Mouse (Mus musculus): ENCODE results near the gene Prss45. TPM values are rescaled to one million over a fixed set of nuclear protein-coding genes. Genes with fewer than 3 reads are reported as not detected.
"Not testable (repeated sequence)": the region's sequence is repeated elsewhere in the genome, so short reads cannot be mapped to it uniquely, and the experiment has no call there.

Prss45 gene
- polyA plus RNA-seq (2016; fragmentation: Nextera tagmentation; extraction: Ambion mirVana): not detected in 2 replicates

DNA sequence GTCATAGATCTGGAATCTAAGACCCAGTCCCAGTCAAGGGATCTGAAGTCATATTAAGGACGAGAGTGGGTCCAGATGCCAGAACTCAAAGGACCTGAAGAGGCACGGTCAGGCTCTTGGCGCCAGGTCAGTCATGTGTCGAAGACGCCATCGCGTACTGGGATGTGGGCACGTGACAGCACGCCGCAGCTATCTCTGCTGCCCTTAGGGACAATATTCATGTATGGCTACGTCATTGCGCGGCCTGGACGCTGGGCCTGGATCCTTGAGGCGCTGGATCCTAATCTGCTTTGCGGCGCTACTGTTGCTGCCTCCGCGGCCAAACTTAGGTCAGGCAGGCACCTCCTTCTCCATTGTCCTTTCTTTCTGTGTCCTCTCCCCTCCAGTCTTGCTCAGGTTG lies at the start of gene Prss45:
TSS of gene Prss45 (plus strand) at position 178 of the 400 bp plus-strand sequence.
- Histone ChIP-seq H3K4me1 (no peaks in the 10 kb centered on the region), H3K27ac (no peak within 1 kb of the TSS), H3K4me2 (replicated peaks) (0 out of 2 replicates have a peak within 1 kb of the TSS, but pooled peaks have one; percentile 11), H3K36me3 (no peaks in the 10 kb centered on the region), H3K9me3 (no peaks in the 10 kb centered on the region), H3K4me3 (no peak within 1 kb of the TSS), H3K27me3 (0 out of 2 replicates have a peak, but pooled peaks cover 3% of the 10 kb centered on the region), H3K9ac (no peak within 1 kb of the TSS)
- no peak for ATAC-seq (ENCODE audit: insufficient number of reproducible peaks, insufficient read depth, low FRiP score, low TSS enrichment)
- 80% methylated on average over 19 of the region's 19 CpGs for WGBS

DNA sequence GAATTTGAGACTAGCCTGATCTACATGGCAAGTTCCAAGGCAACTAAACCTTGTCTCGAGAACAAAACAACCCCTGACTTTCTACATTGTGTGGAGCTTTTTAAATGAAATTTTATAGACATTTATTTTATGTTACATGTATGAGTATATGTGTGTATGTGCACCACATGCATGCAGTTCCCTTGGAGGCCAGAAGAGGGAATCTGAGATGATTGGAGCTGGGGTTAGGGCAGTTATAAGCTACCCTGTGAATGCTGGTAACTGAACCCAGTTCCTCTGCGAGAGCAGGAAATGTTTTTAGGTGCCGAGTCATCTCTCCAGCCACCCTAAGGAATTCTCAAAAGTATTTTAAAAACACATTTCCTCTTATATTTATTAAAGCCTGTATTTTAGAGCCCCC lies 46.2 kb upstream of the Prss45 start:
- no peaks in the 10 kb centered on the region for H3K27me3 ChIP-seq
- WGBS: 86% methylated on average over 3 of the region's 3 CpGs
- no peak for ATAC-seq (ENCODE audit: insufficient number of reproducible peaks, insufficient read depth, low FRiP score, low TSS enrichment)
- H3K27ac ChIP-seq: no peak overlapping the region
- H3K4me1 ChIP-seq: peaks cover 5% of the 10 kb centered on the region; the same call in 1 of the 2 replicates
- H3K4me2 ChIP-seq (replicated peaks): no peak overlapping the region
- no peaks in the 10 kb centered on the region for H3K36me3 ChIP-seq
- no peaks in the 10 kb centered on the region for H3K9me3 ChIP-seq
- no peak overlapping the region for H3K9ac ChIP-seq
- H3K4me3 ChIP-seq: no peak overlapping the region

DNA sequence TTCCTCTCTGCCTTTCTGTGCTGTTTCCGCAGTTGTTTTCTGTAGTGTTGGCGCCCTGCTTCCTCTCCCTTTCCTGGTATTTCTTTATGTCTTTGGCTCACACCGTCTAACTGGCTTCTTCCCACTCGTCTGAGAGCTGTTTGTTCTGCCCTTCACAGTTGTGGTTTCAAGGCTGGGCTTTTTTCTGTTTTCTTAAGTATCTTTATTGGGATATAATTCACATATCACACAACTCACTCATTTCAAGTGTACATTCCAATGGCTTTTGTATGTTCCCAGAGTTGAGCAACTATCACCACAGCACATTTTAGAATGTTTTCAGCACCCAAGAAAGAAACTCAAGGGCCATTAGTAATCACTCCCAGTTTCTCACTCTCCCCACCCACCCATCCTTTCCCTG lies 43.9 kb upstream of the Prss45 start:
- Histone ChIP-seq H3K27me3 (no peaks in the 10 kb centered on the region), H3K9ac (no peak overlapping the region), H3K36me3 (no peaks in the 10 kb centered on the region), H3K27ac (no peak overlapping the region), H3K9me3 (no peaks in the 10 kb centered on the region), H3K4me3 (no peak overlapping the region), H3K4me2 (replicated peaks) (no peak overlapping the region), H3K4me1 (no peaks in the 10 kb centered on the region)
- 78% methylated on average over 4 of the region's 4 CpGs for WGBS
- no peak for ATAC-seq (ENCODE audit: insufficient number of reproducible peaks, insufficient read depth, low FRiP score, low TSS enrichment)

DNA sequence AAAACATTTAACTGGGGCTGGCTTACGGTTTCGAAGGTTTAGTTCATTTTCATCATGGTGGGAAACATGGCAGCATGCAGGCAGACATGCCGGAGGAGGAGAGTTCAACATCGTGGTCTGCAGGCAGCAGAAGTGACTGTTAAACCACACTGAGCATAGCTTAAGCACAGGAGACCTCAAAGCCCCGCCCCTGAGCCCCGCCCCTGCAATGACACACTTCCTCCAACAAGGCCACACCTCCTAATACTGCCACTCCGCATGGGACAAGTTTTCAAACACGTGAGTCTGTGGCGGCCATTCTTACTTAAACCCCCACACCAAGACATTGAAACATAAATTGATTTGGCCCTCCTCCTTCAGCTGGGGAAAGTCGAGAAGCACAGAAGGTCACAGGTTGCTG lies 37.4 kb upstream of the Prss45 start:
- Histone ChIP-seq H3K9me3 (no peaks in the 10 kb centered on the region), H3K27ac (no peak overlapping the region), H3K27me3 (no peaks in the 10 kb centered on the region), H3K4me1 (no peaks in the 10 kb centered on the region), H3K4me3 (no peak overlapping the region), H3K4me2 (replicated peaks) (no peak overlapping the region), H3K9ac (no peak overlapping the region), H3K36me3 (no peaks in the 10 kb centered on the region)
- ATAC-seq (ENCODE audit: insufficient number of reproducible peaks, insufficient read depth, low FRiP score, low TSS enrichment): no peak
- 86% methylated on average over 10 of the region's 10 CpGs for WGBS

DNA sequence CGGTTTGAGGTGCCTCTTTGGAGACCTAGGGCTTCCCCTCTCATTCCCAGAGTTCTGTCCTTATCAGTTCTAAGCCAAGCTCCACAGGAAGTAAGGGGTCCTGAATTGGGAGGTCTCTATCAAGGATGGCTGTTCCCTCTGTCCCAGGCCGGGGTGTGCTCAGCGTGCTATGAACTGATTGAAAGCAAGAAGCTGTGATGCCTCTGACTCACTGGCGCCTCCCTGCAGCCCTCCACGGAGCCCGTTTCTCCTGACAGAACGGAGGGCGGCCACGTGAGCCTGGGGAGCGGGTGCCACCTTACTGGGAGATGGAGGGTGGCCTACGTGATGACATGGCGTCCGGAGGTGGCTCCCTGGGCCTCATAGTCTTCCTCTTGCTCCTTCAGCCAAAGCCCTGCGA lies 36.5 kb upstream of the Prss45 start, which contains the start of gene Prss42:
TSS of gene Prss42 (plus strand) at position 301 of the 400 bp plus-strand sequence.
- no peaks in the 10 kb centered on the region for H3K36me3 ChIP-seq
- no peak within 1 kb of the TSS for H3K4me3 ChIP-seq
- no peak within 1 kb of the TSS for H3K4me2 ChIP-seq (replicated peaks)
- WGBS: 92% methylated on average over 14 of the region's 14 CpGs
- no peak for ATAC-seq (ENCODE audit: insufficient number of reproducible peaks, insufficient read depth, low FRiP score, low TSS enrichment)
- H3K27me3 ChIP-seq: no peaks in the 10 kb centered on the region
- no peak within 1 kb of the TSS for H3K9ac ChIP-seq
- H3K27ac ChIP-seq: no peak within 1 kb of the TSS
- H3K9me3 ChIP-seq: no peaks in the 10 kb centered on the region
- H3K4me1 ChIP-seq: no peaks in the 10 kb centered on the region

DNA sequence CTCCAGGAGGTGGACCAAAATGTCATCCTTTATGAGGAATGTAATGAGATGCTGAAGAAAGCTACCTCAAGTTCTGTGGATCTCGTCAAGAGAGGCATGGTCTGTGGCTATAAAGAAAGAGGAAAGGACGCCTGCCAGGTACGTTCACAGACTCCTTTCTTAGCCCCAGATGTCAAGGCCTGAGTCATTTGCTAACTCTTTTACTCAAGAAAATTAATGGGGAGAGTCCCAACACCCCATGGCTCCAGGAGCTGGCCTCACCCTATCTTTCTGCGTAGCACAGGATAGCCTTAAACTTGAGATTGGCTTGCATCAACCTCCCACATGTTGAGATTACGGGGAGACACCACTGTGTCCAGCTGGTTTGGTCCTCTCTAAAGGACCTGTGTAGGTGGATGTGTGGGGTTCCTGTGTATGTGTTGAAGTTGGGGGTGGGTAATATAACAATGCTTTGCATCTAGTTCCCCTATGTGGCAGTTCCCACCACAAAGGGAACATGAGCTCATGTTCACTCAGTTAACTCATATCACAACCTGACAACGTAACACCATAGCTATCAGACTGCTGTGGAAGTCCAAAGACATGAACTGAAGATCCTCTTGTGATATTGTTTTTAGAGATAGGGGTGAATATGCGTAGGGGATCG lies 33.4 kb upstream of the Prss45 start:
- Histone ChIP-seq H3K36me3 (no peaks in the 10 kb centered on the region), H3K27me3 (no peaks in the 10 kb centered on the region), H3K9me3 (no peaks in the 10 kb centered on the region), H3K9ac (no peak overlapping the region), H3K4me1 (no peaks in the 10 kb centered on the region), H3K27ac (no peak overlapping the region), H3K4me2 (replicated peaks) (no peak overlapping the region), H3K4me3 (no peak overlapping the region)
- 91% methylated on average over 8 of the region's 8 CpGs for WGBS
- ATAC-seq (ENCODE audit: insufficient number of reproducible peaks, insufficient read depth, low FRiP score, low TSS enrichment): no peak

DNA sequence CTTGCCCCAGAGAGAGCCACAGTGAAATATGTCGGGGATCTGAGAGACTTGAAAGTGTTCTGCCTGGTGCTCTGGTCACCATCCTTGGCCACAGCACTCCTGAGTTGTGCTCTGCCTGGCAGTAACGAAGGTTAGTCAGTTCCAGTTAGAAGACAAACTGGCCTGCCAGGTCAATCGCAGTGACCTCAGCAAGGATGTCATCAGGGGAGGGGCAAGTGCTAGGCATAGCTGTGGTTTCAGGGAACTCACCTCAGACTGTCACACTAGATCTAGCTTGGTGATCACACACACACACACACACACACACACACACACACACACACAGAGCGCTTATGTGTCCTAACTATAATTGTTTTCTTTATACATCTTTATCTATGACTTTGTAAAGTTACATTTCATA lies 31.1 kb upstream of the Prss45 start:
- no peak for ATAC-seq (ENCODE audit: insufficient number of reproducible peaks, insufficient read depth, low FRiP score, low TSS enrichment)
- 67% methylated on average over 4 of the region's 4 CpGs for WGBS

DNA sequence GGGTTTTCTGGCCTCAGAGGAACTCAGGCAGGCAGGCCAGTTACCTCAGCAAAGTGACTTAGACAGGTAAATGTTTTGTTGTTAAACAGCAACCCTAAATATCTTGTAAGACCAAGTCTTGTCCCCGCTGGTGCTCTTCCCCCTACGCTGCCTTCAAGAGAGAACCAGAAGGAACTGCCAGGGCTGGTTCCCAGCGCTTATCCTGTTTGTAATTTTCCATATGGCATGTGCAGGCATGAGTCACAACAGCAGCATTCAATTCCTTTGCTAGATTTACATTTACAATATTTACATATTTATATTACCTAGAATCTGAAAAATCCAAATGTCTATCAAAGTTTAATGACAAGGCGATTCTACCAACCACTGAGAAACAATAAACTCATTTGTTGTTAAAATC lies 24.3 kb upstream of the Prss45 start:
- H3K36me3 ChIP-seq: no peaks in the 10 kb centered on the region
- H3K9ac ChIP-seq: no peak overlapping the region
- H3K4me3 ChIP-seq: no peak overlapping the region
- H3K27ac ChIP-seq: no peak overlapping the region
- H3K9me3 ChIP-seq: no peaks in the 10 kb centered on the region
- no peaks in the 10 kb centered on the region for H3K4me1 ChIP-seq
- no peak overlapping the region for H3K4me2 ChIP-seq (replicated peaks)
- ATAC-seq (ENCODE audit: insufficient number of reproducible peaks, insufficient read depth, low FRiP score, low TSS enrichment): no peak
- no peaks in the 10 kb centered on the region for H3K27me3 ChIP-seq
- 81% methylated on average over 4 of the region's 4 CpGs for WGBS

More for the DNA sequence above, 31.1 kb upstream of the Prss45 start:
- H3K27ac ChIP-seq: no peak overlapping the region
- no peaks in the 10 kb centered on the region for H3K4me1 ChIP-seq
- H3K4me3 ChIP-seq: no peak overlapping the region
- no peaks in the 10 kb centered on the region for H3K27me3 ChIP-seq
- no peaks in the 10 kb centered on the region for H3K9me3 ChIP-seq
- no peaks in the 10 kb centered on the region for H3K36me3 ChIP-seq
- H3K9ac ChIP-seq: no peak overlapping the region
- no peak overlapping the region for H3K4me2 ChIP-seq (replicated peaks)

DNA sequence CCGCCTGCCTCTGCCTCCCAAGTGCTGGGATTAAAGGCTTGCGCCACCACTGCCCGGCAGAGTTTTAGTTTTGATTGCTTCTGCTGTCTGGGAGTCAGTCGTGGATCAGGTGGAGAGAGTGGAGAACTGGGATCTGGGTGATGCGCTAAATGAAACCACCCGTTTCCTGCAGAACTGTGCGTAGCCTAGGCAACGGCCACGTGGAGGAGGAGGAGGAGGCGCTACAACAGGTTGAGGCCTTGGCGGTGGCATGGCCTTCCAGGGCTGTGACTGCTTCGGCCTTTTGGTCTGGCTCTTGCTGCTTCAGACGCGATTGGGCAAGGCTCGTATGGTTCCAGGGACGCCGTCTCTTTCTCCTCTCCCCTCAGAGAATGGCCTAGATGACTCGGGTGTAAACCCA lies 20.6 kb upstream of the Prss45 start, which contains the start of gene Prss44:
TSS of gene Prss44 (plus strand) at position 206 of the 400 bp plus-strand sequence.
- H3K27ac ChIP-seq: no peak within 1 kb of the TSS
- WGBS: 64% methylated on average over 18 of the region's 18 CpGs
- no peak for ATAC-seq (ENCODE audit: insufficient number of reproducible peaks, insufficient read depth, low FRiP score, low TSS enrichment)
- no peak within 1 kb of the TSS for H3K9ac ChIP-seq
- no peak within 1 kb of the TSS for H3K4me3 ChIP-seq
- no peaks in the 10 kb centered on the region for H3K36me3 ChIP-seq
- no peaks in the 10 kb centered on the region for H3K27me3 ChIP-seq
- no peaks in the 10 kb centered on the region for H3K4me1 ChIP-seq
- H3K4me2 ChIP-seq (replicated peaks): no peak within 1 kb of the TSS
- no peaks in the 10 kb centered on the region for H3K9me3 ChIP-seq

DNA sequence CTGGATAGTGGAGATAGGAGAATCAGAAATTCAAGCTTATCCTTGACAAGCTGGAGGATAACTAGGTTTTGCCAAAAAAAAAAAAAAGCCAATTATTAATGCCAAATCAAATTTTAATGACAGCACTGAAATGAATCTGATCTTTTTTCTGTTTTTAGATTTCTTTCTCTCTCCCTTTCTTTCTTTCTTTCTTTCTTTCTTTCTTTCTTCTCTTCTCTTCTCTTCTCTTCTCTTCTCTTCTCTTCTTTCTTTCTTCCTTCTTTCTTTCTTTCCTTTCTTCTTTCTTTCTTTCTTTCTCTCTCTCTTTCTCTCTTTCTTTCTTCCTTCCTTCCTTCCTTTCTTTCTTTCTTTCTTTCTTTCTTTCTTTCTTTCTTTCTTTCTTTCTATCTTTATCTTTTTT lies 13.8 kb upstream of the Prss45 start:
- not testable (repeated sequence) for H3K9ac ChIP-seq; H3K9me3 ChIP-seq; H3K27me3 ChIP-seq; H3K4me3 ChIP-seq; H3K27ac ChIP-seq; H3K4me2 ChIP-seq (replicated peaks); H3K4me1 ChIP-seq; ATAC-seq (ENCODE audit: insufficient number of reproducible peaks, insufficient read depth, low FRiP score, low TSS enrichment); H3K36me3 ChIP-seq

DNA sequence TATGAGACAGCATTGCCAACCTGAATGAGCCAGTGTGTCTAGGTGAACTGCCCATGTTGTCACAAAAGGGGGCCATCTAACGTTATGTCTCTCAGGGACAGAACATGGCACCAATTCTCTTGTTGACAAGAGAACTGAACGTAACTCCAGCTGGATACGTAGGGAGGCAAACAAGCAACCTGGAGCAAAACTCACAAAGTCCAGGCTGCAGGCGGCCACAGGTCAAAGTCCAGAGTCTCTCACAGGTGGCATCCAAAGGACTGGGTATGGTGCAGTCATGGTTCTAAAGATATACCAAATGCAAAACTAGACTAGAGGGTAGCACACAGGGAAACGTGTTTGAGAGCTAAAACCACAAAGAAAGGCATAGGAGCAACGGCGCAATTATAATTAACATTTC lies 13.0 kb upstream of the Prss45 start:
- Histone ChIP-seq H3K36me3 (no peaks in the 10 kb centered on the region), H3K27ac (no peak overlapping the region), H3K4me2 (replicated peaks) (no peak overlapping the region), H3K9me3 (no peaks in the 10 kb centered on the region), H3K4me3 (no peak overlapping the region), H3K4me1 (no peaks in the 10 kb centered on the region), H3K9ac (no peak overlapping the region), H3K27me3 (no peaks in the 10 kb centered on the region)
- no peak for ATAC-seq (ENCODE audit: insufficient number of reproducible peaks, insufficient read depth, low FRiP score, low TSS enrichment)
- 88% methylated on average over 7 of the region's 7 CpGs for WGBS

DNA sequence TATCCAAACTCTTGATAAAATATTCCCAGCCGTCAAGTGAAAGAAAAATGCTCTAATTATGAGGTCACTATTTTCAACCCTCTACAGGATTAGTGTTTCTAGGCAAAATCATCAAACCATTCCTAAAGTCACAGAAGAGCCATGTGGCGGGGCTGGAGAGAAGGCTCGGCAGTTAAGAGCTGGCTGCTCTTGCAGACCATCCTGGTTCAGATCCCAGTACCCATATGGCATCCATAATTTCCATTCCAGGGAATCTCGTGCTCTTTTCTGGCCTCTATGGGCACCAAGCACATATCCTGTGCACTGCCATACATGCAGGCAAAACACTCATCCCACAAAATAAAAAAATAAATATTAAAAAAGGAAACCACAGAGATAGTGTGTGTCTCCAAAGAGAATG lies 9.0 kb upstream of the Prss45 start:
- no peak overlapping the region for H3K4me3 ChIP-seq
- H3K27ac ChIP-seq: no peak overlapping the region
- no peaks in the 10 kb centered on the region for H3K9me3 ChIP-seq
- H3K36me3 ChIP-seq: no peaks in the 10 kb centered on the region
- no peak overlapping the region for H3K9ac ChIP-seq
- 77% methylated on average over 4 of the region's 4 CpGs for WGBS
- no peak overlapping the region for H3K4me2 ChIP-seq (replicated peaks)
- H3K4me1 ChIP-seq: no peaks in the 10 kb centered on the region
- ATAC-seq (ENCODE audit: insufficient number of reproducible peaks, insufficient read depth, low FRiP score, low TSS enrichment): no peak
- peaks cover 5% of the 10 kb centered on the region; the same call in 1 of the 2 replicates for H3K27me3 ChIP-seq
